Mouse (Mus musculus): ENCODE measurements around the gene 2610002M06Rik. TPM values are rescaled to one million over a fixed set of nuclear protein-coding genes. Genes with fewer than 3 reads are reported as not detected.

2610002M06Rik gene
- 11.6 and 11.9 TPM in 2 replicates for polyA plus RNA-seq (2015; fragmentation: Nextera tagmentation; extraction: Ambion mirVana)

DNA sequence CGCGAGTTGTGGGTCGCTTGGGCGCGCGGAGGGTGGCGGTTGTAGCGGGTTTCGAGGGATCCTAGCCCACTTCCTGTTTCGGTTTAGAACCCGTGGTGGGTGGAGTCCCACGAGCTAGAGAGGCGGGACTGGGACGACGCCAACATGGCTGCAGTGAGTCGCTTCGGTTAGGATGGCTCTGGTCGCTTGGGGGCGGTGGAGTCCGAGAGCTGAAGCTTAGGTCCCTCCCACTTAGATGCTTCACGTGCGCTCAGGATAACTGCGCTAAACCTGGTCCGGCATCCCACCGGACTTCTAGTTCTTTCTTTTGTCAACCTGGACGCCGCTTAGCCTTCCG, at the start of gene 2610002M06Rik:
Gene 2610002M06Rik (minus strand): TSS at position 117 of the 337 bp plus-strand sequence.
- H3K4me3 ChIP-seq (replicated peaks), result peak within 1 kb of the TSS; percentile 59
- peak; percentile 95 for ATAC-seq (ENCODE audit: insufficient number of reproducible peaks, low FRiP score, low TSS enrichment, low read depth)
- WGBS, result 13% methylated on average over 28 of the region's 28 CpGs
- H3K27me3 ChIP-seq, result no peaks in the 10 kb centered on the region
- no peaks in the 10 kb centered on the region for H3K9me3 ChIP-seq (replicated peaks)
- H3K4me1 ChIP-seq, result no peaks in the 10 kb centered on the region
- peak within 1 kb of the TSS; percentile 45 for H3K4me2 ChIP-seq (replicated peaks)
- H3K9ac ChIP-seq, result peak within 1 kb of the TSS; percentile 21; the same call in 1 of the 2 replicates
- no peak within 1 kb of the TSS for H3K27ac ChIP-seq (replicated peaks)
- H3K36me3 ChIP-seq, result no peaks in the 10 kb centered on the region

DNA sequence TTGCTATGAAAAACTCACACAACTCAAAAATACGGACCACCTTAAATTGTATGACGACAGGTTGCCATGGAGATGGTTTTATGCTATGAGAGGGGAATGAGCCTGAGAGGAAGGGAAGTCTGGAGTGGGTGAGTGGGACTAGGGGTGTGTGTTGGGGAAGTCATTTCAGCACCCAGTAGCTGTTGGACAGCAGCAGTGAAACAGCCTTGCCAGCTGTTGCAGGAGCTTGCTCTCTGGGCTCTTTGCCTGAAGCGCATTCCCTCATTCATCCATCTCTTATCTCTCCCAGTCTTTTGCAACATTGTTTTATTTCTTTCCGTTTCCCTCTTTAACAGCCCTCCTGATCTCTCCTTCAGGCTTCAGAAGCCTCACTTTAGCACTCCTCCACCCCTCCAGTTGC, 42.0 kb upstream of the 2610002M06Rik start:
- no peaks in the 10 kb centered on the region for H3K4me1 ChIP-seq
- no peak for ATAC-seq (ENCODE audit: insufficient number of reproducible peaks, low FRiP score, low TSS enrichment, low read depth)
- no peak overlapping the region for H3K9ac ChIP-seq
- H3K9me3 ChIP-seq (replicated peaks), result no peaks in the 10 kb centered on the region
- H3K36me3 ChIP-seq, result no peaks in the 10 kb centered on the region
- H3K27ac ChIP-seq (replicated peaks), result no peak overlapping the region
- no peaks in the 10 kb centered on the region for H3K27me3 ChIP-seq
- no peak overlapping the region for H3K4me3 ChIP-seq (replicated peaks)
- WGBS, result 32% methylated on average over 4 of the region's 4 CpGs
- no peak overlapping the region for H3K4me2 ChIP-seq (replicated peaks)

DNA sequence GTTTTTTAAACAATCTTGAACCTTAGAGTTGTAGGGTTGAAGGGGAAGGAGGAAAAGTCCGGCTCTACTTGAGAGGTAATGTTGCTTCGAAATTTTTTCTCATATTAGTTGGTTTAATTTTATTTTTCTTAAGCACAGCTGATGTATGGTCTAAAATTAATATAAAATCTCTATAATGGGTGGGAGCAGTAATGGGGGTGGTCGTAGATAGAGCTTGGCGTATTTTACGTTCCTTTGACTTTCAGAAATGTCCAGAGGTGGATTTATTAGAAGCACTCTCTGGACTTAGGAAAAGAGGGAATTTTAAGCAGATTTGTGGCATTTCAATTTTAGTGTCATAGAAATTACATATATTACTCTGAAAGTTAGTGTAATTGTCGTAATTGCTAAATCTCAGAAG, 592 bp upstream of the 2610002M06Rik start:
- H3K4me3 ChIP-seq (replicated peaks), result peak overlapping the region; percentile 59; the same call in 1 of the 2 replicates

DNA sequence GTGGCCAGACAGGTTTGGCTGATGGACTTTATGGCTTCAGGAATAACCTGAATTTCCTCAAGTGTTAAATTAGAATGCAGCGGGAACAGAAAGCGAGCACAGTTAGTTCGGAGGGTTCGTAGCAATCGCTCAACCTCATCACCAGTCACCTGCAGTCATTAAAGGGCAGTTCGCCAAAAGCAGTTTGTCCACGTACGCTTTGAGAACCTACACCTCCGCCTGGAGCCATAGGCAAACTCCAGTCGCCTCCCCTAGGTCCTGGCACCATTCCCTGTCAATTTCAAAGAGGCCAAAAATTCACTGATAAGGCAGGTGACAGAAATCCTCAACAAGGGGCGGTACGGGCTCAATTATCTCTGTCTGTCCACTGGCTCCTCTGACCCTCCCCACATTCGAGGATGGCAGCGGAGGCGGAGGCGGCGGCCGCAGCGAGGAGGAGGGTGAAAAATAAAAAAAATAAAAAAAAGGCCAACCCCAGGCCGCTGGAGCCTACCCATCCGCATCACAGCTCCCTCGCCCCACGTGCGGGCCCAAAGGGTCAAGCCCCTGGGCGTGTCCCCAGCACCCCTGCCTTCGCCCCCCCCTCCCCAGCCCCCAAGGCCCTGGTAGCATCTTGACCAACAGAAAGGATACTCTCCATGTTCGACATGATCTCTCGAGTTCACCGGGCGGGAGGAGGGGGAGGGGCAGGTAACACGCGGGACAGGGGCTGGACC, 474 bp downstream of the 2610002M06Rik start:
- no peak overlapping the region for H3K27ac ChIP-seq (replicated peaks)
- no peaks in the 10 kb centered on the region for H3K36me3 ChIP-seq
- no peaks in the 10 kb centered on the region for H3K4me1 ChIP-seq
- no peaks in the 10 kb centered on the region for H3K9me3 ChIP-seq (replicated peaks)
- H3K27me3 ChIP-seq, result no peaks in the 10 kb centered on the region
- WGBS, result 15% methylated on average over 31 of the region's 32 CpGs
- peak; percentile 65 for ATAC-seq (ENCODE audit: insufficient number of reproducible peaks, low FRiP score, low TSS enrichment, low read depth)
- peak overlapping the region; percentile 21; the same call in 1 of the 2 replicates for H3K9ac ChIP-seq
- peak overlapping the region; percentile 45 for H3K4me2 ChIP-seq (replicated peaks)
- peak overlapping the region; percentile 59 for H3K4me3 ChIP-seq (replicated peaks)

More for the DNA sequence above, 592 bp upstream of the 2610002M06Rik start:
- Histone ChIP-seq H3K9ac (no peak overlapping the region), H3K36me3 (no peaks in the 10 kb centered on the region), H3K27ac (replicated peaks) (no peak overlapping the region), H3K27me3 (no peaks in the 10 kb centered on the region), H3K4me2 (replicated peaks) (peak overlapping the region; percentile 45), H3K9me3 (replicated peaks) (no peaks in the 10 kb centered on the region), H3K4me1 (no peaks in the 10 kb centered on the region)
- no peak for ATAC-seq (ENCODE audit: insufficient number of reproducible peaks, low FRiP score, low TSS enrichment, low read depth)
- WGBS, result 84% methylated on average over 6 of the region's 6 CpGs

DNA sequence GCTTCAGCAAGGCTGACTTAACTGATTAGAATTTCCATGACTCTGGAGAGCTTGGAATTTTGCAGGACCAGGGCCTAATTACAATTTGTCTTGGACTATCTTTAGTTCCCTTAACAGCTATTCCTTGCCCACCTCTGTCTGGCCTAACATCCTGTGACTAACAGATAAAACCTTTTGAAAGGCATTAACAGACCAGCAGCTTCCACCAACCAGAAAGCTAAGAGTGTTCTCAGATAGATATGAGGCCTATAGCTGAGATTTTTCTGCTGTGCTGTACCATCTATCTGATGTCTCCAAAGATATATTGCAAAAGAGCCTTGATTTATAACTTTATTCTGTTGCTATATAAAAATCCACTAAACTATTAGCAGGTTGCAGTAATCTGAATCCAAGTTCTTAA, 4.0 kb downstream of the 2610002M06Rik start:
- no peaks in the 10 kb centered on the region for H3K27me3 ChIP-seq
- H3K4me2 ChIP-seq (replicated peaks), result no peak overlapping the region
- ATAC-seq (ENCODE audit: insufficient number of reproducible peaks, low FRiP score, low TSS enrichment, low read depth), result no peak
- no peaks in the 10 kb centered on the region for H3K36me3 ChIP-seq
- no peaks in the 10 kb centered on the region for H3K9me3 ChIP-seq (replicated peaks)
- H3K27ac ChIP-seq (replicated peaks), result no peak overlapping the region
- no peak overlapping the region for H3K9ac ChIP-seq
- H3K4me1 ChIP-seq, result no peaks in the 10 kb centered on the region
- no peak overlapping the region for H3K4me3 ChIP-seq (replicated peaks)

DNA sequence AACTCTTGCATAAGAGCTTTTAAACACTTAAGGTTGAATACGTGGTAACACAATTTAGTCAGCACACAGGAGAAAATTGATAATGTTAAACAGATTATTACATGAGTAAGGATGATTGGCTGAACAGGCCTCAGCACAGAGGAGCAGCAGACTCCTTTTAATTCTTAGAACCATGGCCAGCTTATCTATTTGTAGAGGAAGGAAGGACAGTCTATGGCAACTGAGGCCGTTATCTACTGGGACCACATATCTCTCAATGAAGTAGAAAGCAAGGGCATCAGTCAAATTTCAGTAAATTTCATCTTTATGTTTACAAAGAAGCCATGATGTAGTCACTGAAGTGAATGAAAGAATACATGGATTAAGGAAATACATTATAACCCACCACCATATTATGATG, 19.2 kb downstream of the 2610002M06Rik start:
- Histone ChIP-seq H3K27ac (replicated peaks) (no peak overlapping the region), H3K9ac (no peak overlapping the region), H3K4me2 (replicated peaks) (no peak overlapping the region), H3K27me3 (no peaks in the 10 kb centered on the region), H3K4me3 (replicated peaks) (no peak overlapping the region), H3K9me3 (replicated peaks) (no peaks in the 10 kb centered on the region), H3K4me1 (no peaks in the 10 kb centered on the region), H3K36me3 (no peaks in the 10 kb centered on the region)
- WGBS, result 85% methylated on average over 2 of the region's 2 CpGs
- no peak for ATAC-seq (ENCODE audit: insufficient number of reproducible peaks, low FRiP score, low TSS enrichment, low read depth)

DNA sequence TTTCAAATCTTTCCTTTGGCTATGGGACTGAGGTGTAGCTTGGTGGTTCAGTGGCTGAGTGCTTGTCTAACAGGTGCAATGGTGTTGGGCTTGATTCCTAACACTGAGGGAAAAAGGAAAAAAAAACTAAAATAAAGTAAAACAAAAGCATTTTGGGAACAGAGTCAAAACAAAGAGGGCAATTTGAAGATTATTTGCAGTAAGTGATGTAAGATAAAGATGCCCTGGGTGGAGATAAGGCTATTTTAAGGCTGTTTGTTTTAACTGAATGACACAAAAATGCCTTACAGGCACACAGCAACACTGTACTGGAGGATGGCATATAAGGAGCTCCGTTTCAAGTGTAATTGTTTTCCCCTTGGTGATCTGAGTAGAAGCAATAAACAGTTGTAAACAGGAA, 20.3 kb downstream of the 2610002M06Rik start:
- Histone ChIP-seq H3K9me3 (replicated peaks) (no peaks in the 10 kb centered on the region), H3K9ac (no peak overlapping the region)
- 41% methylated on average over 1 of the region's 1 CpGs for WGBS

DNA sequence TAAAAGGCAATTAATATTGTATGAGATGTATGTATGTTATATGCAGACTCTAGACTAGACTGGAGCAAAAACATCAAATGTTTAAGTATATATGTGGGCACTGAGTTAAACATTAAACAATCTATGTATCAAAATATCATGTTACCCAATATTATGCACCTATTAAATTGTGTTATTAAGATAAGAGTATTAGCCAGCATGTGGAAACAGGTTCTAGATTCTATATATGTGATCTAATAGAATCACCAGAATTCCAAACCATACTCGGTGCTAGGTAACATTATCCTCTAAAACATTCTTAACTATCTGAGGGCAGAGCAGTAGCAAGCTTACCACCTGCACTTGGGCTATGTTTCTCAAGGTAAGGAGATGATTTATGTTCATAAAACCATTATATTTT, 23.8 kb downstream of the 2610002M06Rik start, which contains the start of gene Tent5d:
Gene Tent5d (plus strand): TSS at position 301 of the 400 bp plus-strand sequence.
- H3K27ac ChIP-seq (replicated peaks), result no peak within 1 kb of the TSS
- no peak within 1 kb of the TSS for H3K4me3 ChIP-seq (replicated peaks)
- 74% methylated on average over 1 of the region's 1 CpGs for WGBS
- H3K4me1 ChIP-seq, result no peaks in the 10 kb centered on the region
- no peak within 1 kb of the TSS for H3K9ac ChIP-seq
- no peaks in the 10 kb centered on the region for H3K27me3 ChIP-seq
- H3K36me3 ChIP-seq, result no peaks in the 10 kb centered on the region
- ATAC-seq (ENCODE audit: insufficient number of reproducible peaks, low FRiP score, low TSS enrichment, low read depth), result no peak
- no peaks in the 10 kb centered on the region for H3K9me3 ChIP-seq (replicated peaks)
- no peak within 1 kb of the TSS for H3K4me2 ChIP-seq (replicated peaks)

More for the DNA sequence above, 20.3 kb downstream of the 2610002M06Rik start:
- Histone ChIP-seq H3K27me3 (no peaks in the 10 kb centered on the region), H3K4me1 (no peaks in the 10 kb centered on the region), H3K4me2 (replicated peaks) (no peak overlapping the region), H3K27ac (replicated peaks) (no peak overlapping the region), H3K4me3 (replicated peaks) (no peak overlapping the region), H3K36me3 (no peaks in the 10 kb centered on the region)
- ATAC-seq (ENCODE audit: insufficient number of reproducible peaks, low FRiP score, low TSS enrichment, low read depth), result no peak

DNA sequence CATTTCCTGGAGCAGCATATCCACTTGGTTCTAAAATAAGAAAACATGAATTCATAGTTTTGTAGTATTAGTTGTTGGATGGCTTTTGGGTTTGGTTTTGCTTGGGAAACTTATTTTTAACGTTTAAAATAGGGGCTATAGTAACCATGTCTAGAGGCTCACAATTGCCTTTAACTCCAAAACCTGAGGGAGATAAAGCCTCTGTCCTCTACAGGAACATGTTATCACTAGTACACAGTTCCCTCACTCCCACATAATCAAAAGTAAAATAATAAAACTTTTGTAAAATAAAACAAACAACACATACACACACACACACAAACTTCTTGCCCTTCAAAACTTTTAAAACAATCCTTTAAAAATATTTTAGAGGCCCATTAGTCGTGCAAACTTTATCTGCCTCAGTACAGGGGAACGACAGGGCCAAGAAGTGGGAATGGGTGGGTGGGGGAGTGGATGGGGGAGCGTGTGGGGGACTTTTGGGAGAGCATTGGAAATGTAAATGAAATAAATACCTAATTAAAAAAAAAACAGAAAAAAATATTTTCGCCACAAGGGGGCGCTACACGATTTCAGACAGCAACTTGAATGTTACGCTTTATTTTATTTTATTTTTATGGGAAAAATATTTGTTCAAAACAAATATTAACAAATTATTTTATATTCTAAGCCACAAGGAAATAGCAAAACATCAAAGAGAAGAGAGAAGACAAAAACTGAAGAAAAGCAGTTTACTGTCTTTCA, 25.2 kb downstream of the 2610002M06Rik start:
- H3K4me2 ChIP-seq (replicated peaks), result no peak overlapping the region
- no peak for ATAC-seq (ENCODE audit: insufficient number of reproducible peaks, low FRiP score, low TSS enrichment, low read depth)
- WGBS, result 24% methylated on average over 8 of the region's 8 CpGs
- H3K27ac ChIP-seq (replicated peaks), result no peak overlapping the region
- no peaks in the 10 kb centered on the region for H3K36me3 ChIP-seq
- no peaks in the 10 kb centered on the region for H3K27me3 ChIP-seq
- no peak overlapping the region for H3K9ac ChIP-seq
- H3K9me3 ChIP-seq (replicated peaks), result no peaks in the 10 kb centered on the region
- H3K4me3 ChIP-seq (replicated peaks), result no peak overlapping the region
- no peaks in the 10 kb centered on the region for H3K4me1 ChIP-seq

DNA sequence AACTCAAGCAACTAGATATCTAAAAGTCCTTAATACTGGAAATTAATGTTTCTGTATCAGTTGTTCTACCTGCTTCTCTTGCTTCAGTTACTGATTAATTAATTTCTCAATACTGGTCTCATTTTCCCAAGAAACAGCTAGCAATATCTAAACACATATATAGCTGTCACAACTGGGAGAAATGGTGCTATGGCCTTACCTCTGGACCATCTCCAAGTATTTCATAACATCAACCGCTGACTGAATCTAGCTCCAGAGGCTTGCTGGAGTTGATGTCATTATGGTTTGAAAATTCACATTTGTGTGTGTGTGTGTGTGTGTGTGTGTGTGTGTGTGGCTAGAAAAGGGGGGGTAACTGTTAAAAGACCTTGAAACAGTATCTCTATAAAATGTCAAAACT, 26.0 kb downstream of the 2610002M06Rik start:
- Histone ChIP-seq H3K36me3 (no peaks in the 10 kb centered on the region), H3K4me2 (replicated peaks) (no peak overlapping the region), H3K27me3 (no peaks in the 10 kb centered on the region), H3K27ac (replicated peaks) (no peak overlapping the region), H3K4me3 (replicated peaks) (no peak overlapping the region), H3K4me1 (no peaks in the 10 kb centered on the region), H3K9me3 (replicated peaks) (no peaks in the 10 kb centered on the region), H3K9ac (no peak overlapping the region)
- WGBS, result 90% methylated on average over 1 of the region's 1 CpGs
- ATAC-seq (ENCODE audit: insufficient number of reproducible peaks, low FRiP score, low TSS enrichment, low read depth), result no peak

DNA sequence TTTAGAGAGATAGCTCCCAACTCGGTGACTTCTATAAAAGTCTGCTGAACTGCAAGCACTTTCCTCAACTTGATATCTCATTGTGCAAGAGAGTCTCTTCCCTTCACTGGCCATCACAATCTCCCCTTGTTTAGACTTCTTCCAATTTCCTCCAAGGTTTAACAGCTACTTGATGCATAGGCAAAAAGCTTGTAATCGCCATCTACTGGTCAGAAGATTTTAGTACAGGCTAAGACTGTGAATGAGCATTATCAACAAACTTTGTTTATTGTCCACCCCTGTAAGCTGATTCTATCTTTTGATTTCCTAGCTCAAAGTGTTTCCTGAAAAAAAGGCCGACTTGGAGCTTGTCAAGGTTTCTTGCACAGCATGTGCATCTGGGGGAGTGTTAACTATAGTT, 48.2 kb downstream of the 2610002M06Rik start:
- Histone ChIP-seq H3K36me3 (no peaks in the 10 kb centered on the region), H3K4me2 (replicated peaks) (no peak overlapping the region), H3K9me3 (replicated peaks) (no peaks in the 10 kb centered on the region), H3K27ac (replicated peaks) (no peak overlapping the region), H3K27me3 (no peaks in the 10 kb centered on the region), H3K4me1 (no peaks in the 10 kb centered on the region), H3K9ac (no peak overlapping the region), H3K4me3 (replicated peaks) (no peak overlapping the region)
- 19% methylated on average over 3 of the region's 3 CpGs for WGBS
- ATAC-seq (ENCODE audit: insufficient number of reproducible peaks, low FRiP score, low TSS enrichment, low read depth), result no peak

Measured in embryonic facial prominence, embryonic 15.5 days (tissue).